Mouse (Mus musculus): Measurements from ENCODE around the gene Hdac11.

Gene Hdac11

DNA sequence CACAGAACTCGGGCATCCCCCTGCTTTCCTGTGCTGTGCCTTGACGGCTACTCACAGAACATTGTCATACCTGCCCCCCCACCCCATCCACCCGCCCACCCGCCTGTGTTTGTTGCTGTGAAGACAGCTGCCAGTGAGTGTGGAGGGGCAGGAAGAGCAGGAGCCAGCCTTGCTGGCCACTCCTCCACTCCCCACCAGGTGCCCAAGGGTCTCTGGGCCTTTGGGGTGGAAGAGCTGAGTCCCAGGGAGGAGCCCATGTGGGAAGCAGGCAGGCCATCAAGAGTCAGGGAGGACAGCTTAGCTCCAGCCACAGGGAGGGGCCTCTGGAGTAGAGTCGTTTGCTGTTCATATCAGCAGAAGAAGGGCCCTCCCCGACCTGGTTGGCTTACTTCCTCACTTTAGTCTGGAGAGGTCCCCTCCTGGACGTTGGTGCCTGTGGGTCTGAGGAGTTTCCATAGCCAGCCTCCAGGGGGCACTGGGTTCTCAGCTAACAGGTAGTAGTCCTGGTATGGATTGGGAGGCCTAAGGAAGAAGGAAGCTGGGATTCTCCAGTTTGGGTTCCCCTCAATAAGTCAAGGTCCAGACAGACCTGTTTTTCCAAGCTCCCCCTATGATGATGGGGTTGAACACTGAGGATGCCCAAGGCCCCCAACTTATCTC lies 16.9 kb downstream of the Hdac11 start:
- peak; percentile 83 for DNase-seq

GRCm38 (mm10) chr6:91174211-91174610 lies 17.7 kb downstream of the Hdac11 start:
- DNase-seq: no peak

DNA sequence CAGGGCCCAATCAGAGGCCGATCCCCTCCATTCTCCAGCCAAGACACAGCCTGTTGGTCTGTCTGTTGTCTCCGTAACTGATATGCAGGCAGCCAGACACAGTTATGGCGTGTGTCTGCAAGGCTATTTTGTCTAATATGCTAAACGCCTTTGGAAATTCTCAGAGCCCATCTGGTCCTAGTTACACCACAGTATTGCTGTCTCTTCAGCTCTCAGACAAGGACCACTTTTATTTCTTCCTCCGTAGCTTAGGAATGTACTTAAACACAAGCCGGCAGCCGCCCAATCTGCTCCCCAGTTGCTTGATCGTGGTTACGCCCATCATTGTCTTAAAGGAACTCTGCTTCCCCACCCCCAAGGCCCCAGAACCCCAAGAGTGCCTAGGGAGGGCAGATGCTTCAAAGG lies 24.3 kb downstream of the Hdac11 start:
- DNase-seq: peak; percentile 39

GRCm38 (mm10) chr6:91181320-91181719 lies 24.9 kb downstream of the Hdac11 start:
- DNase-seq: peak; percentile 85

DNA sequence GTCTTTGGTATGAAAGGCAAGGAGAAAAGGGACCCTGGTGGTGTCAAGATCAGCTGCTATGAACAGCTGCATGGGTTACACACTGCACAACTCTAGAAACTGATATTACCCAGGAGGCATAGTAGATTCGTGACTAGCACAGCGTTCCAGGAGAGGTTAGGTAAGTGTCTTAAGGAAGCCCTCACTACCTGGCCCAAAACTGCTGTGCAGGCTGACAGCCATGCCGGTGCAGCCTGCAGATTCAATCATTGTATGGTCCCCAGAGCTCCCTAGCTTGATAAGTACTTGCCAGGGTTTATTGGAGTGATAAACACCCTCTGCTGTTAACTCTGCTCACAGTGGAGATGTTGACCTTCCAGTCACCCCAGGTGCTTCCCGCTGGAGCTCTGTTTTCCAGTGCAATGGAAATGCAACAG lies 25.6 kb downstream of the Hdac11 start:
- DNase-seq: no peak

DNA sequence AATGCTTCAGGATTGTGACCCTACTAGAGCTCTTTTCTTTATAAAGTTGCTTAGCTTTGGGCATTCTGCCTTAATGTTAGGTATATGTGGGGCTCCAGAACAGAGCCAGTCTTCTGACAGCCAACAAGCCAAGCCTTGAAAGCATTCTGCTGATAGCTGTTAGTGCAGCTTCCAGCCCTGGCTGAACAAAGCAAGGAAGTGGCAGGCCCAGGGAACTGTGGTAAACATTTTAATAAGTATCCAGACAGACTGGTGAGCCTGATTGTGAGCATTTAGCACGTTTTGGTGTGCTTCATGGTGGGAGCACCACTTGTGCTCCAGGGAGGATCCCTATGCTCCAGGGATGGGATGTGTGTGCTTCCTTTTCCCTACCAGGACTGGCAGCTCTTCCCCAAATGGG lies 26.6 kb downstream of the Hdac11 start:
- DNase-seq: peak; percentile 23

DNA sequence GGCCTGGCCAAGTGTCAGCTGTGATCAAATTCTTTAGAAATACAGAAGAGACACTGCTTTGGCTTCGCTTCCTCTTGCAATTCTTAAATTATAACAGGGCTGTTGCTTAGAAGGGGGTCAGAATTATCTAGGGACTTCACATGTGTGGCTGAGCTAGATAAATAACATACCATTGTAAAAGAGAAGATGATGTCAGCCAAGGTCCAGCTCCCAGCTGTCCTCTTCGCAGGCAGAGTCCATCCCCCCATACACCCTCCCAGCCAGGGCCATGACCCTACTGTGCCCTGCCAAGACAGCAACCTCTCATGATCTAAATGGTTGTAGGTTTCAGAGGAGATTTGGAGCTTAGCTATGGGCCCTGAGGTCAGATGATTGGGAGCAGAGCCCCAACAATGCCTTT lies 27.5 kb downstream of the Hdac11 start:
- peak; percentile 54 for DNase-seq

DNA sequence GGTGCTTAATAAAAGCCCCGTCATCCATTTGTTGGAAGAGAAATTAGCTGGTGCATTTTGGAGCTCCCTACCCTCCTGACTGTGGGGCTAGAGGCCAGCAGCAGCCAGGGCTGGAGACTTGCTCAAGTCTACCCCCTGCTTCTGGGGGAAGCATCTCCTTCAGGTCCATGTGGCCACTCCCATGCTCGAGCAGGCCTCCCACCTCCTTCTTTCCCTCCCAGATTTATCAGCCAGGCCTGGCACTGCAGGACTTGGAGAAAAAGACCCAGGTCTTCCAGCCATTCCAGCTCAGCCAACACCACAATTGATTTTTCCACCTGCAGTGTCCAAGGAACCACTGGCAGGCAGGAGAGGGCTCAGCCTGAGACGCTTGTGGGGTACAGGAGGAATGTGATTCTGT lies 28.3 kb downstream of the Hdac11 start:
- no peak for DNase-seq

- no peak for DNase-seq
Observed at GRCm38 (mm10) chr6:91185502-91185901, 29.0 kb downstream of the Hdac11 start.

- DNase-seq: peak; percentile 32
Observed at GRCm38 (mm10) chr6:91186161-91186931, 29.9 kb downstream of the Hdac11 start.

GRCm38 (mm10) chr6:91186934-91187333 lies 30.5 kb downstream of the Hdac11 start:
- DNase-seq: no peak

- DNase-seq: no peak
Observed at GRCm38 (mm10) chr6:91187871-91188270, 31.4 kb downstream of the Hdac11 start.

- DNase-seq: no peak
Observed at GRCm38 (mm10) chr6:91189971-91190370, 33.5 kb downstream of the Hdac11 start.

GRCm38 (mm10) chr6:91191465-91191864 lies 35.0 kb downstream of the Hdac11 start:
- DNase-seq: no peak

DNA sequence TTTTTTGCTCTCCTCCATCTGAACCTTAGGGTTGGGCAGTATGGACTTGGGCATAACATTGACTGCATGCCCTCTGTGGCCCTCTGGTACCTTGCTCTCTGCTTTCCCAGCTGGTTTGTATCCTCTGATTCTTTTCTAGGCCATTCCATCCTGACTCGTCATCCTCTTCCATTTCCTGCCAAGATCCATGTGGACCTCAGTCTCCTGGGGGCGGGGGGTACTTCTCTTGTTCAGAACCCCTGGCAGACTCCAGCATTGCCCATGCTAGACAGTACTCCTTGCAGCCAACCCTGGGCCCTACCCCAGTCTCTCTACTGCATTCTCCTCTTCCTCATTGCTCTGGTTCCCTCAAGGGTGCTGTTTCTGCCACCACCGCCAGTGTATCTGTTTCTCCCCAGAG lies 36.0 kb downstream of the Hdac11 start:
- no peak for DNase-seq

- no peak for DNase-seq
Observed at GRCm38 (mm10) chr6:91192851-91193545, 36.5 kb downstream of the Hdac11 start.

DNA sequence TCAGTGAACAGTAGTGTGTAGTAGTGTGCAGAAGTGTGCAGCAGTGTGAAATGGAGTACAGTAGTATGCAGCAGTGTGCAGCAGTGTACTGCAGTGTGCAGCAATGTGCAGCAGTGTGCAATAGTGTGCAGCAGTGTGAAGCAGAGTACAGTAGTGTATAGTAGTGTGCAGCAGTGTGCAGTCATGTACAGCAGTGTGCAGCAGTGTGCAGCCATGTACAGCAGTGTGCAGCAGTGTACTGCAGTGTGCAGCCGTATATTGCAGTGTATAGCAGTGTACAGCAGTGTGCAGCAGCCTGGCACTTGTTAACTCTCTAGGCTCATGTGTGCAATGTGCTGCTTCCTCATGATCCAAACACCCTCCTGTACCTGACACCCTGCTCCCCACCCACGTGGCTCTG lies 42.0 kb downstream of the Hdac11 start:
- no peak for DNase-seq

DNA sequence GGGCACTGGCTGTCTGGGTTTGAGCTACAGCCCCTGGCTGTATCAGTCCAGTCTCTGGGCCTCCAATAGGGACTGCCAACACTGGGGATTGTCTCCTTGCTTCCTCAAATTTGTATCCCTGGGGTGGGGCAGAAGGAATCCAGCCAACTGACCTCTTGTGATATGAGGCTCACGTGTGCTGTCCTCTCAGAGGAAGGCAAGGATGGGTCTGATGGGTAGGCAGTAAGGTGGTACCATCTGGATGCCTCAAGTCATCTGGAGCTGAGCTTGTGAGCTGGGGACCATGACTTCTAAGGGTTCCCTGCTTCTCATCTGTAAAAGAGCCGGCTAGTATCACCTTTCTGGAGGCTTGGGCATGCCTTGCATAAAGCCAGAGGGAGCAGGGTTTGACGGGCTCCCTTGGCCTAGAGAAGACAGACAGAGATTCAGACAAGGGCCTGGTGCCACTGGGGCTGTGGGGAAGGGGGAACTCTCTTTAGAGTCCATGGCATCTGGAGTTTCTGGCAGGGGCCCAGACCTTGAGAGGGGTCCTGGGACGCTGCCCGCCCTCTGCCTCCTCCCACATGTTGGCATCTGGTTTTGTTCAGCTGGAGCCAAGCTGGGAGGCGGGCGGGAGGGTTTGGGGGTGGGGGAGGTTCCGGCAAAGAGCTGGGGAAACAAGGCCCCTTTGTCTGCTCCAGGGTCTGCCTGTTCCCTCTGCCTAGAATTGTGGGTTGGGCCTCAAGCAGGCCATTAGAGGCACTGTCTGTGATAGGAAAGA lies 44.1 kb downstream of the Hdac11 start:
- DNase-seq: no peak

- DNase-seq: peak; percentile 47
Observed at GRCm38 (mm10) chr6:91201881-91202341, 45.4 kb downstream of the Hdac11 start.

GRCm38 (mm10) chr6:91202571-91202970 lies 46.1 kb downstream of the Hdac11 start:
- no peak for DNase-seq

DNA sequence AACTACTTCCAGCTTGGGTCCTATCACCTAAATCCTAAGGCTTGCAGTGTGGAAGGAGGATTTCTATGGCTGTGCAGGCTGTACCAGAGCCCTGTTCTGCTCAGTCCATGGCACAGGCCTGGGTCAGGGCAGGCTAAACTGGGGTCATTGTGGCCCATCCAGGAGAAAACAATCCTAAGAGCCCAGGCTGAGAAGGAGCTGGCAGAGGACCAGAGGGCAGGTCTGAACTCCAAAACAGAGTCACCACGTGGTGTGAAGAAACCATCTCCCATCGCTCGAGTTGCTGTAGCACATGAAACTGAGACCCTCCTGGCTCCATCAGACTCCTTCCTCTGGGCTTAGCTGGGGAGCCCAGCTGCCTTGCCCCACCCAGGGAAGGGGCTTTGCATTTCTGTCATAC lies 48.9 kb downstream of the Hdac11 start:
- no peak for DNase-seq

DNA sequence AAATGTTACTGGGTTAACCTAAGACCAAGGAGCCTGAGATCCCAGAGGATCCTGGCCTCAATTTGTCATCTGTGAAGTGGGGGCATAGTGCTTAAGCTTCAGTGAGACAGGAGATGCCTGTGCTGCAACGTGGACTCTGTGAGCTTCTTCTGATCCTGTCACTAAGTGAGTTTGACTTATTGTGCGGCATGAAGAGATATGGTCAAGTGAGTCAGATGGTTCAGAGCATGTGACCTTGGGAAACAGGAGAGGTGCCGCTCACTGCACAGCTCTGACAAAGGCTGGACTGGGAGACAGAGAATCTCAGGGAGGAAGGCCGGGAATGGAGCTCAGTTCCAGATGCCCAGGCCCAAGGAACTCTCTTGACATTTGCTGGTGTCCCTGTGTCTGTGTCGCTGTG lies 49.3 kb downstream of the Hdac11 start:
- DNase-seq: no peak

DNA sequence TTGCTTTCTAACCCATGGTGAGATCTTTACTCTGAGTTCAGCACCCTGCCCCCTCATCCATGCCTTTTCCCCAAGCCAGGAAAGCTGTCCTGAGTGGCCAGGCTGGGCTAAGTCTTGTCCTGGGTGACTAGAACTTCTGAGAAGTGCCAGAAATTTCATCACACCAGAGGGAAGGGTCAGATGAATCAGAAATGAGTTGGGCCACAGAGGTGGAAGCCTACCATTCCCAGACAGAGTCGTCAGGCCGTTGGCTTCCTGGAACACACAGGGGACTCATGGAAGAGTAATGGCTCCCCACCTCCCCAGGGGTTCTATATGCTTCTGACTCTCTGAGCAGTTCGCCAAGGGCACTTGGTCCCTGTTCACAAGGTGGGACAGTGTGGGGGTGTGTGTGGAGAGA lies 51.0 kb downstream of the Hdac11 start:
- DNase-seq: no peak

Measured in lung, postnatal 10 days (tissue).